In the genomic region with DNA sequence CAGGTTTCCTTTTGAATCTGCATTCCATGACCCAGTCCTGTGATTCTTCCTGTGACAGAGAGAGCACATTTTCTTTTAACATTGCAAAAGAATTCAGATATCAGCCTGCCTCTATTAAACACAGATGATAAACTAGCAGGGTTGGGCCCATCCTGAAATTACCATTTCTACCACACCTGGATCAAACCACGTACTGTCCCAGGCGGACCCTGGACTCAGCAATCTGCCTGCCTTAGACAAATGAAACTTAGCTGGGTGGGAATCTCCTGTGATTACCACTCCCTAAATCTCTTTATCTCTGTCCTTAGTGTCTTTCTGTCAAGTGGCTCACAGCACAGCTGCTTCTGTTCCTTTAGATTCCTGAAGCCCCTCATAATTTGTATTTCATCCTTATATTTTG, we compare ENCODE assay signal across 32 mouse cellular contexts.
"Had no signal": no experiment of that assay in that cellular context is flagged by ENCODE, and none has a peak within 500 bp of the region (broad histone marks: within the 10 kb centered on the region; RNA-seq: fewer than 3 reads in every experiment).

No protein-coding gene starts in this region.

- H3K36me3 ChIP-seq: limb, embryonic 10.5 days; limb, embryonic 12.5 days; limb, embryonic 13.5 days; limb, embryonic 15.5 days; liver, embryonic 12.5 days; liver, embryonic 13.5 days; liver, embryonic 15.5 days; lung, embryonic 15.5 days; midbrain, embryonic 10.5 days; midbrain, embryonic 12.5 days; midbrain, embryonic 13.5 days; midbrain, embryonic 15.5 days; neural tube, embryonic 12.5 days; neural tube, embryonic 13.5 days had no signal

- H3K9me3 ChIP-seq: limb, embryonic 10.5 days; limb, embryonic 12.5 days; limb, embryonic 13.5 days; limb, embryonic 15.5 days; liver, embryonic 12.5 days; liver, embryonic 13.5 days; liver, embryonic 15.5 days; lung, embryonic 15.5 days; megakaryocyte, embryonic 14.5 days; midbrain, embryonic 10.5 days; midbrain, embryonic 12.5 days; midbrain, embryonic 13.5 days; midbrain, embryonic 15.5 days; neural tube, embryonic 12.5 days; neural tube, embryonic 13.5 days had no signal

- H3K9ac ChIP-seq: limb, embryonic 12.5 days; limb, embryonic 13.5 days; limb, embryonic 15.5 days; liver, embryonic 12.5 days; liver, embryonic 13.5 days; liver, embryonic 14.5 days; liver, embryonic 15.5 days; lung, embryonic 14.5 days; lung, embryonic 15.5 days; midbrain, embryonic 12.5 days; midbrain, embryonic 13.5 days; midbrain, embryonic 15.5 days; neural tube, embryonic 12.5 days; neural tube, embryonic 13.5 days had no signal

- H3K27me3 ChIP-seq: limb, embryonic 12.5 days; limb, embryonic 13.5 days; limb, embryonic 15.5 days; liver, embryonic 12.5 days; liver, embryonic 13.5 days; liver, embryonic 15.5 days; lung, embryonic 15.5 days; megakaryocyte, embryonic 14.5 days; midbrain, embryonic 12.5 days; midbrain, embryonic 13.5 days; midbrain, embryonic 15.5 days; neural tube, embryonic 12.5 days; neural tube, embryonic 13.5 days had no signal

- H3K4me2 ChIP-seq: limb, embryonic 12.5 days; limb, embryonic 13.5 days; limb, embryonic 15.5 days; liver, embryonic 11.5 days; liver, embryonic 12.5 days; liver, embryonic 13.5 days; lung, embryonic 14.5 days; lung, embryonic 15.5 days; midbrain, embryonic 12.5 days; midbrain, embryonic 13.5 days; midbrain, embryonic 15.5 days; neural tube, embryonic 12.5 days; neural tube, embryonic 13.5 days had no signal

- H3K4me1 ChIP-seq: limb, embryonic 15.5 days; midbrain, embryonic 10.5 days; midbrain, embryonic 12.5 days; midbrain, embryonic 13.5 days; midbrain, embryonic 15.5 days; neural tube, embryonic 12.5 days; neural tube, embryonic 13.5 days had no signal

- ATAC-seq: liver, embryonic 12.5 days; liver, postnatal 0 days; lung, postnatal 0 days; midbrain, embryonic 13.5 days; midbrain, embryonic 15.5 days; midbrain, embryonic 16.5 days had no signal

- H3K27ac ChIP-seq: limb, embryonic 10.5 days; limb, embryonic 12.5 days; limb, embryonic 13.5 days; limb, embryonic 15.5 days; liver, embryonic 12.5 days; liver, embryonic 14.5 days; lung, embryonic 15.5 days; macrophage; midbrain, embryonic 10.5 days; midbrain, embryonic 12.5 days; midbrain, embryonic 13.5 days; midbrain, embryonic 15.5 days; neural tube, embryonic 12.5 days; neural tube, embryonic 13.5 days had no signal

- DNase-seq: left cerebral cortex, postnatal 4 days; liver; liver, embryonic 13.5 days; liver, postnatal 0 days; lung, adult 18-20 months; lung, adult 2 months; lung, embryonic 14.5 days; lung, postnatal 10 days; lung, postnatal 14 days; lung, postnatal 36 days; lung, postnatal 4 days; midbrain, embryonic 14.5 days had no signal

- H3K4me3 ChIP-seq: limb, embryonic 10.5 days; limb, embryonic 12.5 days; limb, embryonic 13.5 days; limb, embryonic 15.5 days; liver, embryonic 12.5 days; liver, embryonic 13.5 days; liver, embryonic 15.5 days; lung, embryonic 15.5 days; midbrain, embryonic 10.5 days; midbrain, embryonic 12.5 days; midbrain, embryonic 13.5 days; midbrain, embryonic 15.5 days; myocyte; neural tube, embryonic 12.5 days; neural tube, embryonic 13.5 days had no signal
